Mouse (Mus musculus) erythroblast, adult 5-6 weeks (primary cell): ENCODE data around the gene Ace3. TPM values are rescaled to one million over a fixed set of nuclear protein-coding genes. Genes with fewer than 3 reads are reported as not detected.
A peak's percentile ranks its signal among the peaks of the same experiment; 100 is the strongest.

Experiments used
- ATAC-seq: replicated peaks from 2 replicates; pipeline ENCODE4 v1.8.0; 2016; ENCODE audit warnings: moderate number of reproducible peaks, mild to moderate bottlenecking, moderate TSS enrichment, inconsistent platforms; ENCODE audit not compliant: poor library complexity, low FRiP score, severe bottlenecking
- total RNA-seq, 2 experiments: library from RNA; stranded (forward) in 1 of 2; stranded (reverse) in 1 of 2; fragments of 150-400 nt in 1 of 2; fragments of 200-764, 138-1000 nt in 1 of 2; gene quantifications; 2 replicates each; pipeline versions ENCODE4 v1.2.3 to v1.2.4; 2015 to 2017; ENCODE audit warnings: low replicate concordance in 2 of 2

Gene Ace3
- not detected in 2 replicates for total RNA-seq (2015; ENCODE audit: low replicate concordance)
- total RNA-seq (2017; ENCODE audit: low replicate concordance), result not detected in 2 replicates

DNA sequence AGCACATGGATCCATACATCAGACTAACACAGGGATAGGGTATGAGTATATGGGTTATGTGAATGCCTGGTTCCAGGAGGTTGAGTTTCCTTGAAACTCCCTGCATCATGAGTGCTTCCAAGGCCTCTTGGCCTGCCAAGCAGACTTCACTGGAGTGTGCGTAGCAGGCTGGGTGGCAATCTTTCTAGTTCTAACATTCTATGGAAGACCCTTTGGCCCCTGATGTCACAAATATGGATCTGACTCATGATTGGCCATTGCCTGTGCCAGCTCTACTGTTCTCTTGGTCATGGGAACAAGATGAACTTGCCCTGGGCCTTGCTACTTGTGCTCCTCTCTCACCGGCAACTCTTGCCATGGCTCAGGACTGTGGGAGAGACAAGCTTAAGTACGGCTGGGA is at the start of gene Ace3:
Gene Ace3 (plus strand): TSS at position 301 of the 400 bp plus-strand sequence.
- no peak for ATAC-seq

DNA sequence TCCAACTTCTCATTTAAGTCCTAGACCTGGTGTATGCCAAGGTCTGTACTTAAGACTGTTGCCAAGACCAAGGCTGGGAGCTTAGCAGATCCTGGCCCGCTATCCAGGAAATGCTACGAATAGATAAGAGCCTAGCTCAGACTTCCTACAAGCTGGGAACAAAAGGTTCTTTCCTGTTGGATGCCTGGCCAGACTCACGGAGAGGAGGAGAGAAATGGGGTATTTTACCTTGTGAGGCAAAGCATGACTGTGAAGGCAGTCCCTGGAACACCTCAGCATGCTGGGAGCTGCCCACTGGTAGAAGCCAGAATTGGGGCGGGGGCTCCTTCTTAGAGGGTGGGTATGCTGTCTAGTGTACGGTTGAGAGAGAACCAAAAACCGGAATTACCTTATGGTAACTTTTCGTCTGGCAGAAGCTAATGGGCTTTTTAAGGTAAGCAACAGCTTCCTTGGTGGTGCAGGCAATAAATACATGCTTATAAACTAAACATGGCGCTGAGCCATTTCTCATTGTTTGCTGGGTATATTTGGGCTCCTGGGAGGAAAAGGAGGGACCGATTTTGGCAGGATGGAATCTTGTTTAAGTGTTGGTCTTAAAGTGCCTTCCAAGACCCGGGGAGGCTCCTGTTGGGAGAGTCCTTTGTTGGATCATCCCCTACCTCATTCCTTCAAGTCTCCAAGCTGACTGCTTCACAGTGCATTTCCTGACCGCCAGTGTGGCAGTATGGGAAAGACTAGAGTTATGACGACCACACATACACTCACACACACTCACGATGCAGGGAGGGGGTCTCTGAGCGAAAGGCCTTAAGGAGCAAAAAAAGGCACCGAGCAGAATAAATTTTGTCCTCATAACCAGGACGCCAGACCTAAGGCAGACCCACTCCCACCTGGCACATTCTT is 49.5 kb upstream of the Ace3 start:
- no peak for ATAC-seq

DNA sequence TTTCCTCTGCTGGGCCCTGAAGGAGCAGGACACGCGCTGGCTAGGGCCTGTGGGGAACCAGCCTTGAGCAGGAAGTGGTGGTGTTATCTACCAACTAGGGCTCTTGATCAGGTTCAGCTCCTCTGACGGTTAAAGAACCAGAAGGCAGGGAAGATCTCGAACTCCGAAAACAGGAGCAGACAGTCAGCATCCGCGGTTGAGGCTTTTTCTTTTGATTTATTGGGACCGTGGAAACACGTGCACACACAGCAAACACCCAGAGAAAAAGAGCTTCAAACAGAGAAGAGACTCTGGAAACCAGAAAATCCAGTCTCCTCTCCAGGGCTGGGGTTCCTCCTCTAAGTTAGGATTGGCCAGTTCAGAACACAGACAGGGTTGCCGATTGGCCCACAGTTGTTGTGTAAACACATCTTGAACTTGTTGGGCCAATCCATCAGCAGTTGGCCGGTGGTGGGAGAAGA is 47.8 kb upstream of the Ace3 start:
- no peak for ATAC-seq

DNA sequence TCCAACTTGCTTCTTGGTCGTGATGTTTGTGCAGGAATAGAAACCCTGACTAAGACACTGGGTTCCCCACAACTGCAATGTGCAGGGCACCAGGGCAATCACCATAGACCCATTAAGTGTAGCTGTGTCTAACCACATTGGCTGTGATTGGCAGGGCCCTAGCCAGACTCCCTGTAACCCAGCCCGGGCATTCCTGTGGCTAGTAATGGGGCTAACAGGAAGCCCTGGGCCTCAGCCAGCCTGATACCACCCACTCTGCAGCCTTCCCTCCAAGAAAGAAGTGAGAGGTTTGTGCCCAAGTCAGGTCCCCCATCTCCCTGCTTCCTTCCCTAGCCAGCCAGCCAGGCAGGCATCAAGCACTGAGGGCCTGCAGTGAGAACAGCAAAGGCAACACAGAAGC is 46.2 kb upstream of the Ace3 start:
- no peak for ATAC-seq

DNA sequence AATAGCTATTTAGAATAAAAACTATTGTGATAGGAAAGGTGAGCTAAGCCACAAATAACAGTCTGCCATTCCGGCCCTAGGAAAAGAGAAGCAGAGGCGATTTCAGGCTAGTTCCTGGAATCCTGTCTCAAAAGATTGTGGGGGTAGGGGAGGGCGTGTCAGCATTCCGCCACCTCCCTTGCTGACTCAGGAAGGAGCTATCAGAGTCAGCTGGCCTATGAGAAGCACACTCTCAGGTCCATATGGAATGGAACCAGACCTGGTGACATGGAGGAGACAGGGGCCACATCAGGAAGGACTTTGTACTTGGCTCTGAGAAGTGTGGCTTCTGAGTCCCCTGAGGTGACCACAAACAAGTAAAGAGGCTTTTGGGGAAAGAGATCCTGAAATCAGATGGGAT is 44.0 kb upstream of the Ace3 start:
- no peak for ATAC-seq

DNA sequence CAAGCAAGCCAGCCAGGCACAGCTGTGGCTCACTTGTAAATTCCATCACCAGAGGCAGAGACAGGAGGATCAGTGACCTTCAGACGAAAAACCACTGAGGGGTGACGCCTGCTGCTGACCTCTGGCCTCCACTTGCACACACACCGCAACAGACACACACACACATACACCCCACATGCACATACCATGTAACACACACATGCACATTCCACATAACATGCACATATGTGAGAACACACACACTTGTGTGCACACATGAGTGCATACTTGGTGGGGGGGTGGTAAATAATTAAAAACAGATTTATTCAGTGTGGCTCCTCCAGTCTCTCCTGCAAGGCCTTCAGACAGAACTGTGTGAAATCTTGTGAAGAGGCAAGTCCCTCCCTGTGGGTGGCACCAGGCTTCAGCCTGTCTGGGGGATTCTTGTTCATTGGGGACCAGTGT is 42.9 kb upstream of the Ace3 start:
- ATAC-seq, result no peak

DNA sequence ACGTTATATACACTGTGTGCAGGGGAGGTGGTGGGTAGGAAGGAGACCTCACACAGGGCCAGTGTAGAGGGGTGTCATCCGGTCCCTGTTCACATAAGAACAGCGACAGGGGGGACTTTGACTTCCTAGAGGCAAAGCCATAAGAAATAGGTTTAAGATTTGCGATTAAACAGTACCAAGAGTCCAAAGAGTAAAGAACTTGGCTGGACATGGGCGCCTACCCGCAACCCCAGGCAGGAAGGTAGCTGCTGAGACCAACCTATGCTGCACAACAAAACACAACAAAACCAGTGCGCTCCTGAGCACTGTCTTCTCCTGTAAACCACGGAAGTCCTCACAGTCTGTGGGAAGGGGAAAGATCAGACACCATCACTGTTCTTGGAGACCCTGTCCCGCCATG is 42.4 kb upstream of the Ace3 start:
- ATAC-seq, result no peak

DNA sequence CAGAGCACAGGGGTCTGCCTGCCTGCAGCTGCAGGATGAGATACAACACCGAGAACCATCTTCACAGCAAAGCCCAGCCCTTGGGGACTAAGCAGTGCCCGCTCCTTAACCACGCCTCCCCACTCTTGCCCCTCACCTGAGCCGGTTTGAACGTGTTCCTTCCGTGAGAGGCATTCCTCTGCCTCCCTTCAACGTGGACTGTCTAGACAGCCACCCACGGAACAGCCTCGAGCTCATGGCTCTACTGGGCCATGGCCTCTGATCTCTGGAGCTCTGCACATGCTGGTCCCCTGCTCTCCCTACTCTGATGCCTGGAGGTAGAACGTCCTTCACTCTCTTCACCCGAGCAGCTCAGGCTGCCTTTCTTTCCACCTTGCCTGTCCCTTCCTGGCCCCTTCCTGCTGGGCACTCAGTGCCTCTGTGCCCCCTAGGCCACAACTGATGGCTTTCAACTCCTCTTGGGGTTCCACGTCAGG is 41.5 kb upstream of the Ace3 start, which contains the start of gene Cyb561:
Gene Cyb561 (minus strand): TSS at position 426 of the 476 bp plus-strand sequence.
- no peak for ATAC-seq

DNA sequence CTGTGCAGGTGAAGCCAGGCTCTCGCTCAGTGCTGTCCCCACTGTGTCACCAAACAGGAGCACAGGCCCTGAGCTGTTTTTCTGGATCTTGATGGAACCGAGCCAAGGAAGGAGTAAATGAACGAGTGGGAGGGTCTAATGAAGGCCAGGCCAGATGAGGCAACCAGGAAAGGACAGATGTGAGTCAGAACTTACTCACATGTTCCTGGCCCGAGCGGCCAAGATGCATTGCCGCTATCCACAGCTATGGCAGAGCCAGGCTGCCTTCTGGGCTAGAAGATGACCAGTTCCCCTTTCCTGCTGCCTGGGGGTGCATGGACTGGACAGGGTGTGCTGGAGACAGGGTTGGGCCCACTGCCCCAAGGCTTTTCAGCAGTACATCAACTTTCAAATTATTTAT is 41.1 kb upstream of the Ace3 start:
- ATAC-seq, result no peak

DNA sequence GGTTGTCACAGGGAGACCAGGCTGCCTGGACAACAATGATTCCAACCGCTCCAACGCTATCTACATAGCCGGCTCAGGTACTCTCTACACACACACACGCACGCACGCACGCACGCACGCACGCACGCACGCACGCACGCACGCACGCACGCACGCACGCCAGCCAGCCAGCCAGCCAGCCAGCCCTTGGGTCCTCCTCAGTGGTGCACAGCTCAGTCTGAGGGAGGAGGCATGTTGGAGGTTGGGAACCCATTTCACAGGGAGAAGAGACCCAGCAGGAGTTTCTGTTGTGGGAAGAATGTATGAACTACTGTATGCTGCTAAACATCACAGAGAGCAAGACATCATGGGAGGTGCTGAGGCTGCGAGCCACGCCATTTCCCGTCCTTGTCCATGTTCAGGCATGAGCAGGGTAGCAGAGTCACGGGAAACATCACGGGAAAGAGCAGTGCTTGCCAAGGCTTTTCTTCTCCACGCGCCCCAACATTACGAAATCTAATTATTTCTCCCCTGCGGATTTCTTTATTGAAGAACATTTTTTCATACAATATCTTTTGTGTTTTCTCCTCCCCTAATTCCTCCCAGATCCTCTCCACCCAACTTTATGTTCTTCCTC is 38.6 kb upstream of the Ace3 start:
- ATAC-seq, result no peak

DNA sequence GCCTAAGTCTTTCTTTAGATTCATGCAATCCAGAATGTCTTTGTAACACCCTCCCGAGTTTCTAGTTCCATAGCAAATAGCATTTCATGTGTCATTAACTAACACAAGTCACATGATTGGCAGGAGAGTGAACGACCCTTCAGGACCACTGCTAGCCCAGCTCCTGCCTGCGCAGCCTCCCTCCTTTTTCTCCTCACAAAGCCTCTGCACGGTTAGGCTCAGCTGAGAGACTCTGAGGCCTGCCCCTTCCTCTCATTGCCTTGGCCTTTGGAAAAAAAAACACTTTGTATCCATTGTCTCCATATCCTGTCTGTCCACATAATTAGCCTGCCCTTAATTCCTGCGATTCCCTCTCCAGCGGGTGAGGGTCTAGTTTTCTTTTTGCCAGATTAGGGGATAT is 37.0 kb upstream of the Ace3 start:
- ATAC-seq, result no peak

DNA sequence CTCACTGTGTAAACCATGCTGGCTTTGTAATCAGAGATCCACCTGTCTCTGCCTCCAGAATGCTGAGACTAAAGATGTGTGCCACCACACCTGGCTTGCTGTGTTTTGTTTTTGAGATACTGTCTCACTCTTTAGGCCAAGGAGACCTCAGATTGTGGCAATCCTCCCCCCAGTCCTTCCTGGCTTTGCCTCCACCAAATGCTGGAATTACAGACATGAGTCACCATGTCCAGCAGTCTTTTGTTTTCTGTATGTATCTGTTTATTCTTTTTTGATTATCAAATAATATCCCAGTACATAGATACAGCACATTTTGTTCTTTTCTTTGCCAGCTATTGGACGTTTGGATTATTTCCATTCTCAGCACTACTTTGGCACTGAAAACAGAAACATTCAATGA is 35.9 kb upstream of the Ace3 start:
- ATAC-seq, result no peak

DNA sequence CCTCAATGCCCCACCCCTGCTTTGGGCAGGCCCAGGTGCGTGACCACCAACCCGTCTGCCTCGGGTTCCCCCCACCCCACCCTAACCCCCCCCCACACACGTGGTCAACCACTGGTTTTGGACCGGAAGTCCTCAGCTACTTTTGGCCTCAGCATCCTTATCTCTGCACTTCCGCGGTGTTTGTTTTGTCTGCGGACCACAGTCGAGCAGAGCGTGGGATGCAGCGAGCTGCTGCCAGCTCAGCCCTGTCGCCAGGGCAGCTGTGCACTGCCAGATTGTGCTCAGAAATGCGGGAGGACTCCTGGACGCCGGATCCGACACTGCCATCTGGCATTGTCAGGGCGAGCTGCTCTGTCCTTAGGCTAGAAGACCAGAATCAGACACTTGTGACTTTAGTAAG is 35.1 kb upstream of the Ace3 start:
- no peak for ATAC-seq

DNA sequence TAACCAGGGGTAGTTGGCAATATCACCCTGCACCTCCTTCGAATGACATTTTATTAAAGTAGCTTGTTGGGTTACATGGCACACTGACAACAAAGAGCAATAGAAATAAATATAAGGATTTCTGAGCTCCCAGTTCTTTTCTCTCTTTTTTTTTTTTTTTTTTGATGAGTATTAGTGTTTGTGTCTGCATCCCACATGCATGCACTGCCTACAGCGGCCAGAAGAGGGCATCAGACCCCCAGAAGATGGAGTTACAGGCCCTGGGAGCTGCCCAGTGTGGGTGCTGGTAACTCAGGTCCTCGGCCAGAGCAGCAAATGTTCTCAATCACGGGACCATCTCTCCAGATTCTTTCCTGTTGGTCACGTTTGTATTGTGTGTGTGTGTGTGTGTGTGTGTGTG is 29.8 kb upstream of the Ace3 start:
- peak; percentile 60; the same call in 1 of the 2 replicates for ATAC-seq

DNA sequence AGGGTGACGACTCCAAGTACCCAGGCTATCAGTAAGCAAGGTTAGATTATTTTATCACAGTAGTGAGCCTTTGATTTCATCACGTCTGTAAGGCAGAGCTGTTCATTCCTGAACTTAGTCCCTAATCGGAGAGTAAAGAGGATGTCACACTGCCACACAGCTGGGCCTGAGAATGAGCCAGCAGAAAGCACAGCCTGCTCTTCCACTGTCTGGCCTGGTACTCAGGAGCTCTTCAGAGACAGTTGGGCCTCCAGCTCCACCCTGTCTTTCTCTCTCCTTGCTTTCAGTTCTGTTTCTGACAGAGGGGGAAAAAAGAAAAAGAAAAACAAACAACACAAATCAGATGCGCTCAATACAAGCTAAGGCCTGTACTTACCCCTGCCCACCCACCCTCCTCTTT is 28.2 kb upstream of the Ace3 start:
- ATAC-seq, result no peak

DNA sequence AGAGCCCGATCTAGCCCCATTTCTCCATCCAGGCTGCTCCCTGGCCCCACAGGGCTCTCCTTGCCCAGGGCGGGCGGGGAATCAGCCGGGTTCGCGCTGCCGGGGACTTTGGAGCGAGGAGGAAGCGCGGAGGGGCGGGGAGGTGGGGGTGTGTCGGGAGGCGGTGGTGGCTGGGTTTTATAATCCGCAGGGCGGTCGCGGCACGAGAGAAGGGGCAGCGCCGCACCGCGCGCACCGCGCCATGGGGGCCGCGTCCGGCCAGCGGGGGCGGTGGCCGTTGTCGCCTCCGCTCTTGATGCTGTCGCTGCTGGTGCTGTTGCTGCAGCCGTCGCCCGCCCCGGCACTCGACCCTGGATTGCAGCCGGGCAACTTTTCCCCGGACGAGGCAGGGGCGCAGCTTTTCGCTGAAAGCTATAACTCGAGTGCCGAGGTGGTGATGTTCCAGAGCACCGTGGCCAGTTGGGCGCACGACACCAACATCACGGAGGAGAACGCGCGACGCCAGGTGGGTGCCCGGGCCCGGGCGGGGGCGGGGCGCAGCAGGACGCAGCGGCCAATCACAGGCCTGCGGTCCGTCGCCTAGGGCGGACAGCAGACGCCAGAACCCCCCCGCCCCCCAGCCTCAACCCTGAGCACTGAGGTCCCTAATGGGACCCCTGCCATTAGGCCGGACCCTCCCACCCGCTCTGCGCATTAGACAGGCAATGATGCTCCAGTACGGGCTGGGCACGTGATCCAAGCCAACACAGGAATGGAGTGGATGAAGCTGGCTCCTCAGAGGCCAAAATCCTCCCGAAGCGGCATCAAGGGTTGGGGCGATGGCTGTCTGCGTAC is 26.5 kb upstream of the Ace3 start, which contains the start of gene Ace:
Gene Ace (plus strand): TSS at position 205 of the 834 bp plus-strand sequence.
- no peak for ATAC-seq

DNA sequence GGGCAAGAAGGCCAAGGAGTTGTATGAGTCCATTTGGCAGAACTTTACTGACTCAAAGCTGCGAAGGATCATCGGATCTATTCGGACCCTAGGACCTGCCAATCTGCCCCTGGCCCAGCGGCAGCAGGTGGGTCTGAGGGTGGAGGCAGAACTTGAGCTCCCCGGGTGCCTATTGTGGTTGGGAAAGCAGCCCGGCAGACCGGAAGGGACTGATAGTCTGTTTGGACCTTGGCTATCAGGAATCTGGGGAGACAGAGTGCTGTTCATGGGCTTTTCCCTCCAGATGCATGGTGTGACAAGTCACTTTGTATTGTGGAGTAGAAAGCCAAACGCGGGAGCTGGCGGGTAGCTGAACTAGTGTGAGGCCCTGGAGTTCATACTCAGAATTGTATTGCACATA is 25.5 kb upstream of the Ace3 start:
- ATAC-seq, result no peak

DNA sequence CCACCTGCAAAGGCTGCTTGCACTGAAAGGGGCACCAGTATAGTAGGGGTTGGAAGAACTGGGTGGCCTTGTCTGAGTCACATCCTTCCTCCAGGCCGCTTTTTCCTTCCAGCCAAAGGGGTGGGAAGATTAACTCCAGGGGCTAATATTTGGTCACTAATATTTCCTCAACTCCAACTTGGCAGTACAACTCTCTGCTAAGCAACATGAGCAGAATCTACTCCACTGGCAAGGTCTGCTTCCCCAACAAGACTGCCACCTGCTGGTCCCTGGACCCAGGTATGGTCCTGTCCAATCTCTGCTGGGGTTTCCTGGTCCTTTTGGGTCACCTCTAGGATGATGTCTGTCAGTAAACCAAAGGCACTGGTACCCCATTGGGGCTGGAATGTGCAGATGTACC is 25.0 kb upstream of the Ace3 start:
- no peak for ATAC-seq

DNA sequence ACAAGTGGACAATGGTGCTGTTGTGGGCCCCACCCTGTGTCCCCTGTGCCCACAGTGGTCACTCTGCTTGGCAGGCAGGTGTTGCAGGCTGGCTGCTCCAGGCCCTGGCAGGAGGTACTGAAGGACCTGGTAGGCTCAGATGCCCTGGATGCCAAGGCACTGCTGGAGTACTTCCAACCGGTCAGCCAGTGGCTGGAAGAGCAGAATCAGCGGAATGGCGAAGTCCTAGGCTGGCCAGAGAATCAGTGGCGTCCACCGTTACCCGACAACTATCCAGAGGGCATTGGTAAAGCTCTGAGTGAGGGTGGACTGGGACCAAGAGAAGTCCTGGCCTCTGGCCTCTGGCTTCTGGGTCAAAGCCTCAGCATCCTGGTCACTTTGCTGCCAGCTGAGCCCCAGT is 19.9 kb upstream of the Ace3 start:
- ATAC-seq, result no peak

DNA sequence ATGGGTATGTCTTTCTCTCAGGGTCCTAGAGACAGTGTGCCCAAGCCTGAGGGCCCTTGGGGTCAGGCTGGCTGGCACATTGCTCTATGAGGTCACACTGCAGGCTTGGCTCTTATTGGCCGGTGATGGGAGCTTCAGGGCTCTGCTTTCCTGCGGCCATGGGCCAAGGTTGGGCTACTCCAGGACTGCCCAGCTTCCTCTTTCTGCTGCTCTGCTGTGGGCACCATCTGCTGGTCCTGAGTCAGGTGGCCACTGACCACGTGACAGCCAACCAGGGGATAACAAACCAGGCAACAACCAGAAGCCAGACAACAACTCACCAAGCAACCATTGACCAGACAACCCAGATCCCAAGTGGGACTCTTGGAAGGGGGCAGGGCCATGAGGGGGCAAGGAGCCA is 19.4 kb upstream of the Ace3 start:
- ATAC-seq, result no peak
